Mouse (Mus musculus): ENCODE data around the gene Bicc1. TPM values are rescaled to one million over a fixed set of nuclear protein-coding genes. Genes with fewer than 3 reads are reported as not detected.

The Bicc1 gene
- total and polyA plus RNA-seq, 3 experiments: not detected

DNA sequence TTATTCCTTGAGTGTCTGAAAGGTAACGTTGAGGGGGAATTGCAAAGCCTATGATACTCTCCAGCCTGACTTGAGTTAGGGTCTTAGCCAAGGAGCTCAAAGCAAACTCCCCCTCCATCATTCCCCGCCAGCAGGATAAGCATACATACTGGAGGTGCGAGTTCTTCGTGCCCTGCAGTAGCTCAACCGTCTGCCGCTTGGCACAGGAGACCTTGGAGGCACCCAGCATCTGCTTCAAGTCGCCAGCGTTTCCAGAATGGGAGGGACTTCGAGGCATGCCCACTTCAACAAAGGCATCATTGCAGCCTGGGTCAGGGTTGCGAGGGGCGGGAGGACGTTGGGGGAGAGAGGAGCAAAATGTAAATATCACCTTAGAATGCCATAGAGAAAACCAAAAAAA, 214.4 kb downstream of the Bicc1 start:
- Histone ChIP-seq H3K79me2 (ENCODE audit: control insufficient read depth, insufficient read depth, low read length, poor library complexity) (no peaks in the 10 kb centered on the region), H3K9me3 (replicated peaks; ENCODE audit: insufficient read depth, low read length) (no peaks in the 10 kb centered on the region), H3K4me3 (ENCODE audit: control insufficient read depth in 1 of 2, insufficient read depth in 1 of 2, low read depth in 2 of 2, low read length in 2 of 2) (no peak overlapping the region), H3K4me1 (ENCODE audit: control insufficient read depth in 1 of 2, insufficient read depth in 2 of 2, low read length in 2 of 2) (no peaks in the 10 kb centered on the region), H3K27ac (ENCODE audit: control insufficient read depth, low read depth, low read length) (no peak overlapping the region), H3K27me3 (ENCODE audit: control insufficient read depth in 1 of 2, insufficient read depth in 2 of 2, low read length in 2 of 2) (no peaks in the 10 kb centered on the region), H3K9ac (ENCODE audit: control insufficient read depth, low read depth, low read length, poor library complexity, severe bottlenecking) (no peak overlapping the region), H3K36me3 (ENCODE audit: control insufficient read depth in 1 of 2, insufficient read depth in 2 of 2, low read length in 2 of 2) (no peaks in the 10 kb centered on the region)
- no peak for DNase-seq (ENCODE audit: low read depth, low spot score)
- no peak for TF ChIP-seq MEF2A (IDR thresholded peaks at IDR 0.05; ENCODE audit: extremely low read depth, insufficient replicate concordance, low read depth, low read length, poor library complexity, severe bottlenecking)
- TF ChIP-seq MYB (IDR thresholded peaks at IDR 0.05; ENCODE audit: low read depth, low read length): no peak

DNA sequence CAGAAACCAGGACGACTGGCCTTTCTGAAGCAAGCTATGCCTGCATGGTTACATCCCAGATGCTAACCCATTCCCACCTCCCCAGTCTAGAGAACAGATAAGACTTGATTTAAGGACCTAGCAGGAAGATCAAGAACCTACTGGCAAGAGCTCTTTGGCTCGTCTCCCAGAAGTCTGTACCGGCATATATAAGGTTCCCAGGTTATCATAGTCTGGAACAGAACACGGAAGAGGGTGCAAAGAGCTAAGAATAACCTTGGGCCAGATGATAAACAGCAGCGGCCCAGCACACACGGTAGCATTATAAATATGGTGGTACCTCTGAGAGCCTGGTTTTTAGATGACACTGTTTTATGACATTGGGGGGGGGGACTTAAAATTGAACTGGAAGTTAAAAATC, 217.9 kb downstream of the Bicc1 start:
- Histone ChIP-seq H3K79me2 (ENCODE audit: control insufficient read depth, insufficient read depth, low read length, poor library complexity) (no peaks in the 10 kb centered on the region), H3K9ac (ENCODE audit: control insufficient read depth, low read depth, low read length, poor library complexity, severe bottlenecking) (no peak overlapping the region), H3K27me3 (ENCODE audit: control insufficient read depth in 1 of 2, insufficient read depth in 2 of 2, low read length in 2 of 2) (no peaks in the 10 kb centered on the region), H3K4me3 (ENCODE audit: control insufficient read depth in 1 of 2, insufficient read depth in 1 of 2, low read depth in 2 of 2, low read length in 2 of 2) (no peak overlapping the region), H3K27ac (ENCODE audit: control insufficient read depth, low read depth, low read length) (no peak overlapping the region), H3K36me3 (ENCODE audit: control insufficient read depth in 1 of 2, insufficient read depth in 2 of 2, low read length in 2 of 2) (no peaks in the 10 kb centered on the region), H3K9me3 (replicated peaks; ENCODE audit: insufficient read depth, low read length) (no peaks in the 10 kb centered on the region), H3K4me1 (ENCODE audit: control insufficient read depth in 1 of 2, insufficient read depth in 2 of 2, low read length in 2 of 2) (no peaks in the 10 kb centered on the region)
- DNase-seq (ENCODE audit: low read depth, low spot score): no peak
- TF ChIP-seq MAZ (IDR thresholded peaks at IDR 0.05; ENCODE audit: low read depth, low read length) (no peak), NELFE (IDR thresholded peaks at IDR 0.05; ENCODE audit: low read depth, low read length) (no peak), RCOR1 (IDR thresholded peaks at IDR 0.05; ENCODE audit: low read depth, low read length) (no peak), MAFK (IDR thresholded peaks at IDR 0.05; ENCODE audit: borderline replicate concordance, low read depth, low read length) (no peak)

DNA sequence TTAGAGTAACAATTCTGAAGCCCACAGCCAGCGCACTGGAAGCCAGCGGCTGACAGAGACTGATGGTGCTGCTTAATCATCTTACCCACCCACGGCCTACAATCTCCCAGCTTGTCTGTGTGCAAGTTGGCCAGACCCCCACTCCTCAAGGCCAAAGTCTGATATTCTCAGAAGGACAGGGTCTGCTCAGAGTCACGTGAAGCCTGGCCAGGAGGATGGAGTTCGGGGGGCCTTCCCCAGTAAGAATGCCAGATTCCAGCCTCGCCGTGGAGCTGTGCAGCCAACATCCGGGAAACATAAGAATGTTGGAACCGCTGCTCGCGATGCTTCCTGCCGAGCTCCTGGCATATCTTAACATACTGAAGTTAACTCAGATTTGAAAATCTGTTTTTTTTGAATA, 219.7 kb downstream of the Bicc1 start:
- no peak overlapping the region for H3K4me3 ChIP-seq (ENCODE audit: control insufficient read depth in 1 of 2, insufficient read depth in 1 of 2, low read depth in 2 of 2, low read length in 2 of 2)
- no peaks in the 10 kb centered on the region for H3K9me3 ChIP-seq (replicated peaks; ENCODE audit: insufficient read depth, low read length)
- H3K4me1 ChIP-seq (ENCODE audit: control insufficient read depth in 1 of 2, insufficient read depth in 2 of 2, low read length in 2 of 2): no peaks in the 10 kb centered on the region
- H3K27me3 ChIP-seq (ENCODE audit: control insufficient read depth in 1 of 2, insufficient read depth in 2 of 2, low read length in 2 of 2): no peaks in the 10 kb centered on the region
- DNase-seq (ENCODE audit: low read depth, low spot score): no peak
- no peak overlapping the region for H3K27ac ChIP-seq (ENCODE audit: control insufficient read depth, low read depth, low read length)
- H3K36me3 ChIP-seq (ENCODE audit: control insufficient read depth in 1 of 2, insufficient read depth in 2 of 2, low read length in 2 of 2): no peaks in the 10 kb centered on the region
- no peak overlapping the region for H3K9ac ChIP-seq (ENCODE audit: control insufficient read depth, low read depth, low read length, poor library complexity, severe bottlenecking)
- H3K79me2 ChIP-seq (ENCODE audit: control insufficient read depth, insufficient read depth, low read length, poor library complexity): no peaks in the 10 kb centered on the region
- TF ChIP-seq NRF1 (IDR thresholded peaks at IDR 0.05; ENCODE audit: insufficient read depth, low read depth, low read length, poor library complexity, severe bottlenecking) (no peak), USF2 (IDR thresholded peaks at IDR 0.05; ENCODE audit: borderline replicate concordance in 1 of 2, insufficient read depth in 1 of 2, low read depth in 1 of 2, low read length in 2 of 2) (no peak), ZKSCAN1 (IDR thresholded peaks at IDR 0.05; ENCODE audit: low read depth, low read length) (no peak), TBP (IDR thresholded peaks at IDR 0.05; ENCODE audit: low read depth, low read length) (no peak), TCF12 (IDR thresholded peaks at IDR 0.05; ENCODE audit: low read depth, low read length) (no peak), MAZ (IDR thresholded peaks at IDR 0.05; ENCODE audit: low read depth, low read length) (no peak), ZMIZ1 (IDR thresholded peaks at IDR 0.05; ENCODE audit: low read depth, low read length) (no peak), MYC (IDR thresholded peaks at IDR 0.05; ENCODE audit: low read depth, low read length) (no peak), KAT2A (conservative IDR thresholded peaks at IDR 0.05; ENCODE audit: low read depth, low read length) (no peak), RAD21 (IDR thresholded peaks at IDR 0.05; ENCODE audit: low read depth, low read length) (no peak), GATA1 (IDR thresholded peaks at IDR 0.05; ENCODE audit: low read depth, low read length) (no peak), ETS1 (IDR thresholded peaks at IDR 0.05; ENCODE audit: low read depth, low read length) (no peak)

Measured in MEL (cell line).